Mouse (Mus musculus) ovary, adult 18-20 months (tissue): ENCODE data around the gene Olfr464.
"Not testable (repeated sequence)": the region's sequence is repeated elsewhere in the genome, so short reads cannot be mapped to it uniquely, and the experiment has no call there.

ENCODE experiments used
- DNase-seq: peaks from one replicate; pipeline ENCODE4 v3.0.0; 2022; ENCODE audit warnings: low spot score, mixed read lengths

Olfr464 gene

DNA sequence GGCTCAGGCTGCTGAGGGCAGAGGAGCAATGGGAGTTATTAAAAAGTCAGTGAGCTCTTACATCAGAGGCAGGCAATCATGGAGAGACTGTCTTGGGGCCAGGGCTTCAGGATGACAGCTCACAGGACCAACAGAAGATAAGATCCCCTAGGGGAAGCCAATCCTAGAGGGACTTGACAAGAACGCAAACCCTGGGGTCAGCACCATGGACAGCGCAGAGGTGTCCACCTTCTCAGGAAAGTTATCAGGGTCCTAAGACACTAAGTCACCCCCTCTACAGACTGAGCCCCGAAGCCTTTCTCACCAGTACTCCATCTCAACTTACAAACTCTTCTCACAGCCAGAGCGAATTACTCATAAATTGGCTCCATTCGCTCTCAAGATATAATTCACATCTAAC lies at the start of gene Olfr464:
TSS of gene Olfr464 (minus strand) at position 2 of the 400 bp plus-strand sequence.
- DNase-seq: no peak

DNA sequence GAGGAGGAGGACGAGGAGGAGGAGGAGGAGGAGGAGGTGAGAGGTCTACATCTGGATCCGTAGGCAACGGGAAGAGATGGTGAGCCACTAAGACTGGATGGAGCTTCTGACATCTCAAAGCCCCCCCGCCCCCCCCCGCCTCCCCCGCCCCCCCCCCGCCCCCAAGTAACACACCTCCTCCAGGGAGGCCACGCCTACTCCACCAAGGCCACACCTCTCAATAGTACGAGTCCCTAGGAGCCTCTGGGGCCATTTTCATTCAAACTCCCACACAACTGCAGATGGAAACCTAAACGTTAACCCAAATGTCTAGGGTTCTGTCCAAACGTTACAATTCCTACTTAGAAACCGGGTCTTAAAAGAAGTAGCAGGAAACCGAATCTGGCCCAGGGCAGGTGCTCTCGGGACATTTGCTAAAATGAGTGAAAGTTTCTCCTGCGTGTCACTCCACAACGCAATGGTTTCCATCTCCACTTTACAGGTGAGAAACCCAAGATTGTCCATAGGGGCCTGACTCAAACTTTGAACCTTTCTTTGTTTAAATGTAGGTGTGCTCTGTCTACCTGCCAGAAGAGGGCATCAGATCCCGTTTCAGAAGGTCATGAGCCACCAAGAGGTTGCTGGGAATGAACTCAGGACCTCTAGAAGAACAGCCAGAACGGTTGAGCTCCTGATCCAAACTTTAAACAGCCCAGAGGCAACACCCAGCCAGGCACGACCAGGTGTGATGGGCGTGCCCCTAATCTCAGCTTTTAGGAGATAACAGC lies 47.8 kb upstream of the Olfr464 start:
- no peak for DNase-seq

DNA sequence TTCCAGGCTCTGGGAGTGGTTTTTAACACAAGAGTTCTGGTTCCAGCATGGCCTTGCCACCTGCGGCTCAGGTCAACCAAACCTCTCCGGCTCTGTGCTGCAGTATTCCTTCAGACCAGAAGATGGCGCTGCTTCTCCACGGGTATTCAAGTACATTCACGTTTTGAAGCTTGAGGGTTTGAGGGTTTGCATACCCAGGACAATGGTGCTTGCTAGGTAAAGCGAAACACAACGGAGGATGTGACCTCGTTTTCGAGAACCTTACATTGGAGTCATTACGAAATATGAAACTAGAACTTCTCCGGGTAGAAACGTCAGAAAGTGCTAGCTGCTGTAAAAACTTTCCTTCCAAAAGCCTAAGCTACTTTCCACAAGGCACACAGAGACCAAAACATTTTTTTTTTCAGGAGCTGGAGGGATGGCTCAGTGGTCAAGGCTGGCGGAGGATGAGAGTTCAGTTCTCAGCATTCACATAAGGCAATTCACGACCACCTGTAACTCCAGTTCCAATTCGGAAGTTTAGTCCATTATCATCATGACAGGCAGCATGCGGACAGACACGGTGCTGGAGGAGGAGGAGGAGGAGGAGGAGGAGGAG lies 47.0 kb upstream of the Olfr464 start:
- peak; percentile 43 for DNase-seq

DNA sequence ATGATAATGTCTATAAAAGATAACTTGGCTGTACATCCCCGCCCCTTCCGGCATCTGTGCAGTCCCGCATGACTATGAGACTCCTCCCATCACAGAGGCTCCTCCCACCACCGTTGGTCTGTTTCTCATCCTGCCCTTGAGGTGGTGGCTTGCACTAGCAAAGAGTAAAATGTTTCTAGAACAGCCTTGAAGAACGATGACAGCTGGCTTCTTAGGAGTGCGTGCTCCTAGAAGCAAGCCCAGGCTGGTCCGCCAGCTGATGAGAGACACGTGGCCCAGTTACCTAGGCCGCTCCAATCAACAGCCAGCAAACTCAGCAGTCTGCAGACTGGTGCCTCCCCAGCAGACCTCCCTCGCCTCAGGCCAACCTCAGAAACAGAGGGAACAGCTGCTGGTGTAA lies 45.4 kb upstream of the Olfr464 start:
- DNase-seq: no peak

DNA sequence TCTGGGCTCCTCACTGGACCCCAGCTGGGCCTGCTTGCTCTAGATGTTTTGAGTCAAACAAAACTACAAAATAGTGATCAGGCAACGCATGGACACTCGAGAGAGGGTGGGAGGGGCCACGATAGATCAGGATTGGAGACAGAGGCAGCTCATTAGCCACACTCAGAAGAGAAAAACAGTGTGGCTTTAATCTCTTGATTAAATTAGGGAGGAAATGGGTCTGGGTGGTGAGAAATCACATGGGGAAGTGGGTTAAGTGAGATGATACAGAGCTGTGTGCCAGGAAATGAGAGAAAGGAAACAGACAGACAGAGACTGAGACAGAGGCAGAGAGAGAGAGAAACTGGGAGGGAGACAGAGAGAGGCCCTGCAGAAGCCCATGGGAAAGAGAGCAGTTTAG lies 44.5 kb upstream of the Olfr464 start:
- no peak for DNase-seq

- no peak for DNase-seq
Measured at GRCm38 (mm10) chr11:87957066-87957465, 36.3 kb upstream of the Olfr464 start.

GRCm38 (mm10) chr11:87955144-87955543 lies 34.4 kb upstream of the Olfr464 start:
- no peak for DNase-seq

DNA sequence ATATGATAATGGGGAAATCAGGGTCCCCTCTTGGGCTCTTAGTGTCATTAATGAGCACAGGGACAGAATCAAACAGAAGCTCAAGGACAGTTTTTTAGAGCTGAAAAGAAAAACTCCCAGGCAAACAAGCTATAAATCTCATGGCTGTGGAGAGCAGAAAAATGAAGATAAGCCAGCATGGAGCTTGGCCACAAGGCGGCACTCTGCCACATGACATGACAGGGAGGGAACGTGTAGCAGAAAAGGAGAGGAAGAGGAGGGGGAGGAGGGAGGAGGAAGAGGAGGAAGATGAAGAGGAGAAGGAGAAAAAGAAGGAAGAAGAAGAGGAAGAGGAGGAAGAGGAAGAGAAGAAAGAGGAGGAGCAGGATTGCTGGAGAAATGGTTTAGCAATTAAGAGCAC lies 29.2 kb upstream of the Olfr464 start:
- no peak for DNase-seq

DNA sequence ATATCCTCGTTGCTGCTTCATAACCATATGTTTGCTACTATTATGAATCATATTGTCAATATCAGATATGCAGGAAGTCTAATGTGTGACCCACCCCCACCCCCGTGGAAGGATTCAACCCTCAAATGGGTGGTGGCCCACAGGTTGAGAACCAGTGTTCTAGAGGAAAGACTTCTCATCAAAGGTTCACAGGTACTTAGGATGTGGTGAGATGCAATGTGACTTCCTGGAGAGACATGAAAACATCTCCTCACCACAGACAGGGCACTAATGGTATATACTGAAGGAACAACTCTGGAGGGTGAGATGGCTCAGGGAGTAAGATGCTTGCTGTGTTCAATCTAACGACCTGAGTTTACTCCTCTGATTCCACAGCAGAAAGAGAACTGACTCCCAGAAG lies 14.7 kb upstream of the Olfr464 start:
- no peak for DNase-seq

DNA sequence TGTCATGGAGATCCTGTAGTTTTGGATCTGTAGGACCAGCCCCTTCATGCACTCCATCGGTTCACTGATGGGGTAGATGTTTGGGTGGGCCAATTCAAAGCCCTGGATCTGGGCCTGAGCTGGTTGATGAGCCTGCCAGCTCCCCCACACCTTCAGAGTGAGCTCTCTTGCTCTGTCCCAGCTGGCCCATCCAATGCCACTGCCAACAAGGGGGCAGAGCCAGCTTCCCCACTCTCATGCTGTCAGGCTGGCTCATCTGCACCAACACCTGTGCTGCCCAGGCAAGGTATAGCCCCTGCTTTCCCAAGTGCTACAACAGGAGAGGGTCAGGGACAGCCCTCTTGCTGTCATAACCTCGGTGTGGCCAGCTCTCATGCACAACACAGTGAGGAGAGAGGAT lies 13.0 kb upstream of the Olfr464 start:
- DNase-seq: no peak

DNA sequence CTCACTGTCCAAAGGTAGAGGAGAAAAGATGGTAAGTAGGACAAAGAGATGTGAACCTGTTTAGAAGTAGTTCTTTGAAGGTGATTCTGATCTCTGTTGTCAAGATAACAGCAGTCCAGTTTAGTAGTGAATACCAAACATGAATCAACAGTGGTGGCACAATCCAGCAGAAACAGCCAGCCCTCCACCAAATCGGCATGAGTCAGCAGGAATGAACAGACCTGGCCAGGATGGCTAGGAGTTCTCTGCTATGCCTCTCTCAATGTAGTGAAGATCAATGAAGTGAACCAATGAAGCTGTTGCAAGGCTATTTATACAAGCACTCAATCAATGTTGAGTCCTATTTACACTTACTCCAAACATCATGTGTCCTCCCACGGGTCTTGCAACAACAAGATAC lies 9.6 kb upstream of the Olfr464 start:
- no peak for DNase-seq

DNA sequence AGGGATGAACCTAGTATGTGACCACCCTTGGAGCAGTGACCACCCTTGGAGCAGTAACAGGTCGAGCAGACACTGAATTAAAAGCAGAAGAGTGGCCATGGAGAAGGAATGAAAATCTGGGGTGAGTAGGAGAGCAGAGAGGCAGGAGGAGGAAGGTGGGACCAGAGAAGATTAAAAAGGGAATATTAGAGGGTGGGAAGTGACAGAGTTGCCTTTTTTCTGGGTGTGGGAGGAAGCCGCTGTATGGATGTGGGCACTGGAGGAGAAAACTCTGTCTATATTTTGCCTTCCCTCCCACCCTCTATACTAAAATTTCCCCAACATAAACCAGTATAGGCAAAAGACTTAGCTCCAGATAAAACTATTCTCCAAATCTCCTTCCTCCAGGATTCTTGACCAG lies 466 bp downstream of the Olfr464 start:
- DNase-seq: no peak

DNA sequence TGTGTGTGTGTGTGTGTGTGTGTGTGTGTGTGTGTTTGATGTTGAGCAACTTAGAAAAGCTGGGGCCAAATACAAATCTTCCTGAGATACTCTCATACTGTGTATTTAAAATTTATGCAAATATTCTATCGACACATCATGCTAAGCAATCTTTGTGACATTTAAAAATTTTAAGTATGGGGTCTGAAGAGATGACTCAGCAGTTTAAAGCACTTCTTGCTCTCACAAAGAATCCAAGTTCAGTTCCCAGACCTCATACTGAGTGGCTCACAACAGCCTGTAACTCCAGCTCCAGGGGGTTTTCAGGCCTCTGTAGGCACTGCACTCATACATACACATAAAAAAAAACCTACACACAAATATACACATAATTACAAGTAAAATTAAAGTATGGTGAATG lies 4.8 kb downstream of the Olfr464 start:
- no peak for DNase-seq

GRCm38 (mm10) chr11:87904331-87904730 lies 16.4 kb downstream of the Olfr464 start:
- DNase-seq: no peak

DNA sequence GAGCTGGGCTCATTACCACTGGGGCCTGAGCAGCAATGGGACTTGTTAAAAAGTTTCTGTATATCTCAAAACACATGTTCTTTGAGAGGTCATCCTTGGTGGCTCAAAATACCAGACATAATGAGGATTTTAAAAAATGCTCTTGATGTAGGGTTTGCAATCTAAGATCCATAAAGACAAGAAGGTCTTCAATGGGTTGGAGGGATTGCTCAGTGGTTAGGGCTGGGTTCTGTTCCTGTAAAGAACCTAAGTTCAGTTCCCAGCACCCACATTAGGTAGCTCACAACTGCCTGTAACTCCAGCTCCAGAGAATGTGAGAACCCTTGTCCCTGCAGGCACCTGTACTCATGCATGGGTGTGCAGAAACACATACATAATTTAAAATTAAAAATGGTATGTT lies 23.5 kb downstream of the Olfr464 start, which contains the start of gene Olfr463:
TSS of gene Olfr463 (minus strand) at position 101 of the 400 bp plus-strand sequence.
- no peak for DNase-seq

DNA sequence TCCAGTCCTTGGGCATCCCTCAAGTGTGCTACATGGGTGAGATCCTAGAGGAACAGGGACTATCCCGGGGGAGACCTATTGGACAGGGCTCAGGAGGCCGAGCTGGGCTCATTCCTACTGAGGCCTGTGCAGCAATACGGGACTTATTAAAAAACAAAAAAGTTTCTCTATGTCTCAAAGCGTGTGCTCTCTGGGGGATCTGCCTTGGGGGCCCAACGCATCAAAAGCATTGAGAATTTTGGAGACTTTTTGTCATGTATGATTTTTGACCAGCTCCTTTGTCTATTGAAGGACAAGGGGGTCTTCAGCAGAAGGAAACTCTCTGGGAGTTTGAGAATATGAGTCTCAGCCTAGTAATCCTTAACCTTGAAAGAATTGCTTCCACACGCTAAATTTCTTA lies 28.6 kb downstream of the Olfr464 start, which contains the start of gene Olfr462:
TSS of gene Olfr462 (minus strand) at position 101 of the 400 bp plus-strand sequence.
- no peak for DNase-seq

DNA sequence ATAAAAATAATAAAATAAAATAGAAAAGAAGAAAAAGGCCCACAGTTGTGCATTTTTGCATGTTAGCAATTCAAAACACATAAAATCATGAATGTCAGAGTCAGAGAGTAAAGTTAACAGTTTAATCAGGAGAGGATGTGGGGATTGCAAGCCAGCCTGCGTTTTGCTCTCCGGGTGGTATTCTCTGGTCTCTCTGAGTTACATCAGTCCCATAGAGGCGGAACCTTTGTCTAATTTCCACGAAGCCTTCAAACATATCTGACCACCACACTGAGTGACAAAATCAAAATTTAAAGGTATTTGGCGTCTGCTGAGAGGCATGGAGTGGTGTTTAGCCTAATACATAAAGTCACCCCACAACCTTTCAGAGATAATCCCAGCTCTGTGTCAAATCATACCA lies 35.9 kb downstream of the Olfr464 start:
- no peak for DNase-seq

- no peak for DNase-seq
Measured at GRCm38 (mm10) chr11:87883493-87883892, 37.3 kb downstream of the Olfr464 start.

DNA sequence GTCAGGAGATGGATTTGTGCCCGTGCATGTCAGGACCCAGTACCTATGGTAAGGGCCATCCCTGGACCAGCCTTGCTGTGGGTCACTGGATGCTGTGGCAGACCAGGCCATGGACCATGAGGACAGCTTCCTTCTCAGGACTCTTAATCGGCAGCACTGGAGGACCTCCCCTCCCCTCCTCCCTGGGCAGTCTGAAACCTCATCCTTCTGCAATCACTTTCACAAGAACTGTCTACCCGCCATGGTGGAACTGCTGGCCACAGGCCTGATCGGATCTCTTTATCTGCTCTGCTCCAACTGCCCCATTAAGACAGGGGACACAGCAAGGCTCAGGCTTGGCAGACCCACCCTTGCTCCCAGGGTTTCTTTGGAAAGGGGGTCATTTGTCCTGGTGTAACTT lies 39.1 kb downstream of the Olfr464 start:
- DNase-seq: no peak

GRCm38 (mm10) chr11:87879826-87880225 lies 40.9 kb downstream of the Olfr464 start:
- DNase-seq: no peak

DNA sequence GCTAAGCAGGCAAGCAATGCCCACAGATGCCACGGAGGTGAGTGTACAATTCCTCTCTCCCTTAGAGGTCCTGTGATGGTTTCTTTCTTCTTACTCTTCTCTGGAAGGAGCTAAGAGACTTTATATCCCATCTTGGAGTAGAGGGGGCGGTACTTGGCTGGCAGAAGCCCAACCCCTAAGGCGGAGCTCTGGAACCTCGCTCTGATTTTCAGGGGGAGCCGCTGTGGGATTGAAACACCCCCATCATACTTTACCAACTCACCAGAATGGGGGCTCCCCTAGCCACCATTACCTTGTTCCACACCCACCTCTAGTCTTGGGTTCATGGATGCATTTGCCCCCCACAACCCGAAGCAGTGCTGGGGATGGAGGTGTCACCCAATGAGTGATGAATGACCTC lies 45.3 kb downstream of the Olfr464 start, which contains the start of gene Epx:
TSS of gene Epx (minus strand) at position 101 of the 400 bp plus-strand sequence.
- no peak for DNase-seq

GRCm38 (mm10) chr11:87871766-87872165 lies 49.0 kb downstream of the Olfr464 start:
- no peak for DNase-seq

DNA sequence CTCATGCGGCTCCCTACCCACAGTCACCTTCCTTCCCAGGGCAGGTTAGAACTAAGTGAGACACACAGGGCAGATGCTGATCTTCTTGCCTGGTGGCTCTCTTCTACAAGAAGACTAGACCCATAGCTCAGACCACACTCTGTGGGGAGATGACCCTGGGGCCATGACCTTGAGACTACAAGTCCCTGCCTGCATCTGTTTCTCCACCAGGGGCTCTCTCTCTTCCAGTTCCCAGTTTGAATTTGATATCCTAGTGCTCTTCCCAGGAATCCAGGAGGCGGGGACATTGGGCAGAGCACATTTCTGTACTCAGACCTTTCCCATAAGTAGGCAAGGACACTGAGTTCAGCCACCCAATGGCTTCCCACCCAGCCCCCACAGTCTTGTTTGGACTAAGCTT lies 50.7 kb downstream of the Olfr464 start:
- no peak for DNase-seq

DNA sequence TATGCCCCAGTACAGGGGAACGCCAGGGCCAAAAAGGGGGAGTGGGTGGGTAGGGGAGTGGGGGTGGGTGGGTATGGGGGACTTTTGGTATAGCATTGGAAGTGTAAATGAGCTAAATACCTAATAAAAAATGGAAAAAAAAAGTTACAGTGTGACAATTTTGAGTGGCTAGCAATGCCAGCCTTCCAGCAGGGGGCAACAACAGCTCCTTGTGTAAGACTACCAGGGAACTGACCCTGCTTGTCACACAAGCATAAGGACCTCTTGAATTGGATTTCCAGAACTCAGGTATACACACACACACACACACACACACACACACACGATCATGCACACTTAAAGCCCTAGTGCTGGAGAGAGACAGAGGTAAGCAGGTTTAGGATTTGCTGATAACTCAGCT lies 53.9 kb downstream of the Olfr464 start:
- not testable (repeated sequence) for DNase-seq
